Mouse (Mus musculus): Measurements from ENCODE around the gene Wnt3a.

DNA sequence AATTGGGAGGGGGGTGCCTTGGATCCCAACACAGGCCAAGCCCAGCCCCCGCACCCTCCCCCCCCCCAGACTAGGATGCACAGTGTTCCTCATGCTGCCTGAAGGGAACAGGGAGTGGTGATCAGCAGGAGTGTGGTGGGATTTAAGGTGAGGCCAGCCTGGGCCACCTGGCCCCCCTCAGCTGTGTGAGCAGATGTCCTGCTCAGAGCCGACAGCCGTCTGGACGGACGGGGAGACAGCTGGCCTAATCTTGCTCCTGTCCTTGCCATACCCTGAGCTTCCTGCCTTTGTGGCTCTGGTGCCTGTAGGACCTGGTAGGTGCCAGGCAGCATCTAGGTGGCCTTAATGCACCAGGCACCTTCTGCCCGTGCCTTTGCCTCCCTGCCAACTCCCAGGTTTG lies 21.5 kb upstream of the Wnt3a start:
- TF ChIP-seq RAD21 (IDR thresholded peaks at IDR 0.05; ENCODE audit: low read depth, low read length) (no peak), CTCF (IDR thresholded peaks at IDR 0.05 in 2 of 3, conservative IDR thresholded peaks at IDR 0.05 in 1 of 3; ENCODE audit: control insufficient read depth in 1 of 3, insufficient read depth in 1 of 3, low read depth in 2 of 3, low read length in 3 of 3, poor library complexity in 1 of 3, severe bottlenecking in 1 of 3) (no peak), MAFK (IDR thresholded peaks at IDR 0.05; ENCODE audit: borderline replicate concordance, low read depth, low read length) (no peak), NELFE (IDR thresholded peaks at IDR 0.05; ENCODE audit: low read depth, low read length) (no peak), EP300 (IDR thresholded peaks at IDR 0.05; ENCODE audit: low read depth in 1 of 2, low read length in 2 of 2) (no peak), ZC3H11A (IDR thresholded peaks at IDR 0.05; ENCODE audit: low read depth, low read length) (no peak), USF1 (IDR thresholded peaks at IDR 0.05; ENCODE audit: low read depth, low read length) (no peak), MXI1 (IDR thresholded peaks at IDR 0.05; ENCODE audit: low read depth, low read length) (no peak)

Measured in MEL (cell line).